Mouse (Mus musculus) CD4-positive helper T cell, adult 2 months (primary cell): ENCODE measurements around the gene Fkbp3.
A peak's percentile ranks its signal among the peaks of the same experiment; 100 is the strongest.

Experiments
- DNase-seq: peaks from one replicate; pipeline ENCODE4 v3.0.0-alpha.2; 2012; ENCODE audit warnings: low read depth, missing footprints, low spot score

The Fkbp3 gene

GRCm38 (mm10) chr12:65036190-65036870 lies 37.5 kb downstream of the Fkbp3 start, which contains the start of gene Prpf39:
Gene Prpf39, plus strand, starts transcription at chr12:65036333.
- DNase-seq, result peak; percentile 94

- no peak for DNase-seq
Measured at GRCm38 (mm10) chr12:65035839-65036189, 38.0 kb downstream of the Fkbp3 start.

GRCm38 (mm10) chr12:65022842-65023241 lies 51.0 kb downstream of the Fkbp3 start:
- no peak for DNase-seq
